Mouse (Mus musculus) midbrain, postnatal 0 days (tissue): ENCODE data around the gene Polr2c. TPM values are rescaled to one million over a fixed set of nuclear protein-coding genes. Genes with fewer than 3 reads are reported as not detected.

Experiments
- ATAC-seq: fragments of 200-750 bp; cut with Nextera tagmentation; 2 replicates; pipeline ENCODE4 v1.8.0; 2017; ENCODE audit warnings: moderate number of reproducible peaks, mild to moderate bottlenecking, moderate TSS enrichment, moderate library complexity; ENCODE audit not compliant: low FRiP score
- DNase-seq: peaks from one replicate; pipeline ENCODE4 v3.0.0-alpha.2; 2015; ENCODE audit warnings: low spot score
- H3K27ac ChIP-seq: fragments of 300-500 bp; sonication (generic); 2 replicates; pipeline ENCODE4 v1.5.1; 2014; ENCODE audit warnings: low read depth, mild to moderate bottlenecking, low read length, mixed read lengths
- H3K27me3 ChIP-seq: fragments of 300-500 bp; sonication (generic); 2 replicates; pipeline ENCODE4 v1.6.1; 2014; ENCODE audit warnings: low read length, control low read depth, mixed read lengths; ENCODE audit not compliant: insufficient read depth
- H3K36me3 ChIP-seq: fragments of 300-500 bp; sonication (generic); 2 replicates; pipeline ENCODE4 v1.6.1; 2014; ENCODE audit warnings: low read length, control low read depth, mixed read lengths; ENCODE audit not compliant: insufficient read depth
- H3K4me1 ChIP-seq: fragments of 300-500 bp; sonication (generic); 2 replicates; pipeline ENCODE4 v1.6.1; 2014; ENCODE audit warnings: mild to moderate bottlenecking, control low read depth, antibody characterized with exemption, low read length, mixed read lengths; ENCODE audit not compliant: insufficient read depth
- H3K4me2 ChIP-seq: fragments of 300-500 bp; sonication (generic); 2 replicates; pipeline ENCODE4 v1.6.1; 2014; ENCODE audit warnings: low read depth, mild to moderate bottlenecking, low read length, mixed read lengths; ENCODE audit not compliant: poor library complexity, severe bottlenecking
- H3K4me3 ChIP-seq: fragments of 300-500 bp; sonication (generic); 2 replicates; pipeline ENCODE4 v1.5.1; 2014; ENCODE audit warnings: low read depth, mild to moderate bottlenecking, low read length, moderate library complexity
- H3K9ac ChIP-seq: fragments of 300-500 bp; sonication (generic); replicated peaks from 2 replicates; pipeline ENCODE4 v1.6.1; 2014; ENCODE audit warnings: mild to moderate bottlenecking, low read length, moderate library complexity, mixed read lengths; ENCODE audit not compliant: poor library complexity, severe bottlenecking
- H3K9me3 ChIP-seq: fragments of 300-500 bp; sonication (generic); 2 replicates; pipeline ENCODE4 v1.6.1; 2016; ENCODE audit warnings: low read length, control low read depth
- CTCF ChIP-seq: IDR thresholded peaks from 2 replicates; pipeline ENCODE4 v1.5.1; 2016; ENCODE audit warnings: antibody characterized with exemption, mild to moderate bottlenecking
- WGBS: fragments of 180-500 bp; shearing (Covaris S2); extraction: QIAGEN DNeasy Blood & Tissue Kit; methylation state at CpG from one replicate; pipeline ENCODE4 v1.1.7; 2014; 5-methylcytosine and 5-hydroxymethylcytosine counted together
- polyA plus RNA-seq: library from polyadenylated mRNA; unstranded; fragments of >200 nt; fragmentation: Nextera tagmentation; extraction: Ambion mirVana; gene quantifications from 2 replicates; pipeline ENCODE4 v1.2.1, GENCODE M21; 2015
- total RNA-seq: library from RNA; depleted of rRNA; stranded (reverse); fragments of >200 nt; gene quantifications from 2 replicates; pipeline ENCODE4 v1.2.3, GENCODE M21; 2014

Polr2c gene
- total and polyA plus RNA-seq, 2 experiments from 2014 or later, result 62.5 to 93.3 TPM

DNA sequence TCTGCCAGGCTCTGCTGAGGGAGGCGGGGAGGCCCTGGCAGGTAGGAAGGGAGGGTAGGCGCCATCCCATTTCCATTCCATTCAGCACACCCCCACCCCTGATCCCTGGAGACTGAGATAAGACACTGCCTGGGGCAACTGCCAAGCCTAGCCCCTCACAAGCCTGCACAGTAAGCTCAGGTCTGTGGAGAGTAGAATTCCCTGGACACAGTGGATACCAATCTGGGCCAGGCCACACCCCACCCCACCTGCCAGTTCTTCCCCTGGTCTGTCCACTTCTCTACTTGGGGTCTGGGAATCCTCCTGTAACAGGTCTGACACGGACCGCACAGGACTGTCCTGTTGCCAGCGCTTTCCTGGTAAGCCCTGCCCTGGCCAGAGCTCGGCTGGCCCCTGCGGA, 11.9 kb downstream of the Polr2c start:
- peak overlapping the region; percentile 81; the same call in 1 of the 2 replicates for H3K27ac ChIP-seq

DNA sequence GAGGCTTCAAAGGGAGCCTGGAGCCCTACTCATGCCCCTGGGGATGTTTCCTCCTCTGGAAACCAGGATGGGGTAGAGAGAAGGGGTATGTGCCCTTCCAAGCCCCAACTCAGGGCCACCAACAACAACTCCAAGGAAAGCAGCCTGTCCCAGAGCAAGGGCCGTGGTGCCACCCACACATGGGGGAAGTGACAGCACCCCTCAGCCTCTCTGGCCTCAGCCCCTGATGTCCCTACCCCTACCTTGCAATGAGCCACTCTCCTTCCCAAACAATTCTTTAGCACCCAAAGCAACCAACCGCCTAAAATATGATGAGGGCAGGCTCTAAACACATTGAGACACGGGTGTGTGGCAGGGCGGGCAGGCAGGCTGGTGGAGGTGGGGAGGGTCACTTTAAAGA, 12.8 kb downstream of the Polr2c start:
- Histone ChIP-seq H3K27me3 (peaks cover 5% of the 10 kb centered on the region; the same call in 1 of the 2 replicates), H3K36me3 (peaks cover 21% of the 10 kb centered on the region), H3K4me2 (peak overlapping the region; percentile 91), H3K4me1 (peaks cover 17% of the 10 kb centered on the region), H3K9me3 (no peaks in the 10 kb centered on the region), H3K27ac (peak overlapping the region; percentile 81), H3K9ac (peak overlapping the region; percentile 88), H3K4me3 (peak overlapping the region; percentile 66)
- DNase-seq (no peak), ATAC-seq (no peak)
- TF ChIP-seq CTCF, result no peak
- 13% methylated on average over 4 of the region's 4 CpGs for WGBS

More for the DNA sequence above, 11.9 kb downstream of the Polr2c start:
- 45% methylated on average over 7 of the region's 7 CpGs for WGBS
- TF ChIP-seq CTCF, result no peak
- peak overlapping the region; percentile 91 for H3K4me2 ChIP-seq
- peaks cover 30% of the 10 kb centered on the region for H3K36me3 ChIP-seq
- H3K27me3 ChIP-seq, result no peaks in the 10 kb centered on the region; the same call in 1 of the 2 replicates
- peaks cover 17% of the 10 kb centered on the region for H3K4me1 ChIP-seq
- no peaks in the 10 kb centered on the region for H3K9me3 ChIP-seq
- no peak for ATAC-seq
- DNase-seq, result no peak
- peak overlapping the region; percentile 66 for H3K4me3 ChIP-seq
- H3K9ac ChIP-seq, result peak overlapping the region; percentile 88

- peak; percentile 81 for DNase-seq
- H3K4me1 ChIP-seq, result peaks cover 17% of the 10 kb centered on the region
- H3K27ac ChIP-seq, result peak overlapping the region; percentile 81
- no peak for TF ChIP-seq CTCF
- 0% methylated on average over 22 of the region's 22 CpGs for WGBS
- peaks cover 7% of the 10 kb centered on the region; the same call in 1 of the 2 replicates for H3K27me3 ChIP-seq
- peak overlapping the region; percentile 91 for H3K4me2 ChIP-seq
- peak overlapping the region; percentile 88 for H3K9ac ChIP-seq
- peak; percentile 62 for ATAC-seq
- H3K9me3 ChIP-seq, result no peaks in the 10 kb centered on the region
- peak overlapping the region; percentile 66 for H3K4me3 ChIP-seq
- H3K36me3 ChIP-seq, result peaks cover 15% of the 10 kb centered on the region
Measured at GRCm38 (mm10) chr8:94870474-94871107, 13.3 kb downstream of the Polr2c start.

DNA sequence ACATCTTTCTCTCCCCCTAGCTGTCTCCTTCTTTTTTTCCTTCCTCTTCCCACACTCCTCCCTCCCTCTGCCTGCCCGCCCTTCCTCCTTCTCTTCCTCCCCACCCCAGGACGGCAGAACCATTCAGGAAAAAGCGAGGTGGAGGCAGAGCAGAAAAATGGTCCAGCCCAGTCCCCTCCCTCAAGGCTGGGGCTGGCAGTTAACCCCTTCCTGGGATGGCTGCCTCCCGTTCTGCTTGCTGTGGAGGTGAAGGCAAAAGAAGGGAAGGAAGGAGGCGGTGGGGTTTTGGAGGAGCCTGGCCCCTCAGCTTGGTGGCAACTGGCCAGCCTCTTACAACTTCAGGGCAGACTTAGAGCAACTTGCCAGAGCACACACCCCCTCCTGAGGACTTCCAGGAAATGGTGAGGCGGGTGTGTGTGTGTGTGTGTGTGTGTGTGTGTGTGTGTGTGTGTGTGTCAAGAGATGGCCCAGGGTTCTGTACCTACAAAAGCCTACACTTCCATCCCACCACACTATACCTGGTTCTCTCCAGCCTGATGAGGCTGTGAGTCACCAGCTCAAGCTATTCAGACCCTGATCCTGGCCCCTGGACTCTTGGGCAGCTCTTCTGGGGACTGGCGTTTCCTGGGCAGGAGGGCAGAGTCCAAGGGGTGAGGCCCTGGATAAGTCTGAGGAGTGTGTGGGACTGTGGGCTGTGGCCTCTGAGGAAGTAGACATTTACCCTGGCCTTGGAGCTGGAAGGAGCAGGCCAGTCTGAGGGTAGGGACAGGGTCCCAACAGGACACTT, 14.1 kb downstream of the Polr2c start:
- peak; percentile 41 for TF ChIP-seq CTCF
- peak overlapping the region; percentile 66 for H3K4me3 ChIP-seq
- peaks cover 17% of the 10 kb centered on the region for H3K4me1 ChIP-seq
- WGBS, result 8% methylated on average over 6 of the region's 7 CpGs
- H3K4me2 ChIP-seq, result peak overlapping the region; percentile 91
- peaks cover 7% of the 10 kb centered on the region; the same call in 1 of the 2 replicates for H3K27me3 ChIP-seq
- ATAC-seq (peak; percentile 80), DNase-seq (peak; percentile 92)
- H3K9ac ChIP-seq, result peak overlapping the region; percentile 88
- H3K27ac ChIP-seq, result peak overlapping the region; percentile 81
- no peaks in the 10 kb centered on the region for H3K9me3 ChIP-seq
- peaks cover 8% of the 10 kb centered on the region for H3K36me3 ChIP-seq

GRCm38 (mm10) chr8:94872156-94872555, 14.9 kb downstream of the Polr2c start:
- ATAC-seq, result no peak
- Histone ChIP-seq H3K9ac (no peak overlapping the region), H3K4me1 (peaks cover 17% of the 10 kb centered on the region), H3K27ac (no peak overlapping the region), H3K36me3 (no peaks in the 10 kb centered on the region), H3K4me3 (no peak overlapping the region), H3K9me3 (no peaks in the 10 kb centered on the region), H3K4me2 (no peak overlapping the region), H3K27me3 (peaks cover 11% of the 10 kb centered on the region; the same call in 1 of the 2 replicates)
- peak; percentile 29 for DNase-seq
- no peak for TF ChIP-seq CTCF
- 31% methylated on average over 3 of the region's 3 CpGs for WGBS

GRCm38 (mm10) chr8:94872576-94872975, 15.3 kb downstream of the Polr2c start:
- TF ChIP-seq CTCF, result no peak
- peaks cover 11% of the 10 kb centered on the region; the same call in 1 of the 2 replicates for H3K27me3 ChIP-seq
- H3K9ac ChIP-seq, result no peak overlapping the region
- ATAC-seq (no peak), DNase-seq (no peak)
- H3K9me3 ChIP-seq, result no peaks in the 10 kb centered on the region
- no peaks in the 10 kb centered on the region for H3K36me3 ChIP-seq
- no peak overlapping the region for H3K4me3 ChIP-seq
- no peak overlapping the region for H3K4me2 ChIP-seq
- 82% methylated on average over 2 of the region's 2 CpGs for WGBS
- no peak overlapping the region for H3K27ac ChIP-seq
- H3K4me1 ChIP-seq, result peaks cover 17% of the 10 kb centered on the region
